ENCODE assay signal across 8 mouse cellular contexts in genomic region chr12:103643336-103643735, GRCm38 (mm10). TPM values are rescaled to one million over a fixed set of nuclear protein-coding genes. Genes with fewer than 3 reads are reported as not detected.
A peak's percentile ranks its signal among the peaks of the same experiment; 100 is the strongest.
DNase-seq lines count a peak whose midpoint lies in the region; ATAC-seq and TF ChIP-seq lines count a peak whose summit lies in the region.

No protein-coding gene starts in this region.

- 0% methylated on average over 2 of the region's 2 CpGs for WGBS in heart, postnatal 0 days
- 0% methylated on average over 2 of the region's 2 CpGs for WGBS in heart, embryonic 11.5 days (ENCODE audit: insufficient replicate concordance)
- WGBS in liver, embryonic 16.5 days (ENCODE audit: insufficient replicate concordance): 0% methylated on average over 2 of the region's 2 CpGs

- intact Hi-C loops in gastrocnemius, adult 2 months (cut with DNase I): loop anchor here (10.0 kb wide), 2 partner anchors 99 to 209 kb away; partner anchors contain the start of gene Ifi27

- H3K4me1 ChIP-seq in heart, postnatal 0 days (ENCODE audit: control insufficient read depth, insufficient read depth): no peaks in the 10 kb centered on the region
- no peaks in the 10 kb centered on the region for H3K4me1 ChIP-seq in heart, embryonic 11.5 days (ENCODE audit: control insufficient read depth, insufficient read depth, low read length)
- no peaks in the 10 kb centered on the region for H3K4me1 ChIP-seq in liver, embryonic 16.5 days (ENCODE audit: control insufficient read depth, low read depth, low read length)

- no peaks in the 10 kb centered on the region for H3K9me3 ChIP-seq in heart, postnatal 0 days (replicated peaks; ENCODE audit: control insufficient read depth, low read length)
- H3K9me3 ChIP-seq in heart, embryonic 11.5 days (replicated peaks; ENCODE audit: control insufficient read depth, low read length): no peaks in the 10 kb centered on the region
- H3K9me3 ChIP-seq in liver, embryonic 16.5 days (replicated peaks; ENCODE audit: control insufficient read depth, low read length): no peaks in the 10 kb centered on the region

- TF ChIP-seq CTCF in heart, postnatal 0 days (IDR thresholded peaks at IDR 0.05; ENCODE audit: low read depth): peak; percentile 89
- peak; percentile 92 for TF ChIP-seq CTCF in gastrocnemius, adult 2 months (IDR thresholded peaks at IDR 0.05)

- no peaks in the 10 kb centered on the region for H3K36me3 ChIP-seq in heart, postnatal 0 days (replicated peaks; ENCODE audit: control insufficient read depth, insufficient read depth, low read length)
- no peaks in the 10 kb centered on the region for H3K36me3 ChIP-seq in heart, embryonic 11.5 days (ENCODE audit: control insufficient read depth, insufficient read depth, low read length)
- no peaks in the 10 kb centered on the region for H3K36me3 ChIP-seq in liver, embryonic 16.5 days (ENCODE audit: control insufficient read depth, insufficient read depth)

- no peak for TF ChIP-seq EP300 in heart, postnatal 0 days (IDR thresholded peaks at IDR 0.05; ENCODE audit: low read depth)

- H3K27ac ChIP-seq in heart, postnatal 0 days (ENCODE audit: low read depth): no peak overlapping the region
- no peak overlapping the region for H3K27ac ChIP-seq in heart, embryonic 11.5 days (ENCODE audit: low read depth, low read length)
- H3K27ac ChIP-seq in gastrocnemius, adult 2 months: no peak overlapping the region
- H3K27ac ChIP-seq in liver, embryonic 16.5 days (ENCODE audit: low read length): no peak overlapping the region

- ATAC-seq in heart, postnatal 0 days (ENCODE audit: insufficient read depth, low read depth): no peak
- no peak for ATAC-seq in heart, embryonic 11.5 days (replicated peaks; ENCODE audit: insufficient number of reproducible peaks, low FRiP score, low TSS enrichment)
- ATAC-seq in liver, embryonic 16.5 days (ENCODE audit: low read depth): peak; percentile 35; the same call in 1 of the 2 replicates

- H3K4me2 ChIP-seq in heart, postnatal 0 days (ENCODE audit: low read depth, low read length): no peak overlapping the region
- H3K4me2 ChIP-seq in heart, embryonic 11.5 days: no peak overlapping the region
- no peak overlapping the region for H3K4me2 ChIP-seq in liver, embryonic 16.5 days (ENCODE audit: low read depth, low read length)

- peak; percentile 19 for DNase-seq in heart, postnatal 0 days (ENCODE audit: low spot score)
- DNase-seq in cerebellum, postnatal 10 days: peak; percentile 94 to 97
- peak; percentile 81 for DNase-seq in gastrocnemius, adult 2 months
- peak; percentile 80 for DNase-seq in kidney, postnatal 14 days
- DNase-seq in ovary, adult 18-20 months (ENCODE audit: low spot score): peak; percentile 30
- peak; percentile 22 to 64 for DNase-seq in thymus, postnatal 10 days (ENCODE audit: low spot score in 2 of 2)

- H3K9ac ChIP-seq in heart, postnatal 0 days (replicated peaks; ENCODE audit: low read depth, low read length): no peak overlapping the region
- no peak overlapping the region for H3K9ac ChIP-seq in heart, embryonic 11.5 days (ENCODE audit: low read depth, low read length)
- no peak overlapping the region for H3K9ac ChIP-seq in liver, embryonic 16.5 days (ENCODE audit: low read depth, low read length)

- H3K27me3 ChIP-seq in heart, postnatal 0 days (ENCODE audit: control insufficient read depth, insufficient read depth, low read length): no peaks in the 10 kb centered on the region
- no peaks in the 10 kb centered on the region for H3K27me3 ChIP-seq in heart, embryonic 11.5 days (ENCODE audit: control insufficient read depth, insufficient read depth, low read length)
- H3K27me3 ChIP-seq in liver, embryonic 16.5 days (ENCODE audit: control insufficient read depth, insufficient read depth, low read depth, low read length): no peaks in the 10 kb centered on the region

- H3K4me3 ChIP-seq in heart, postnatal 0 days (ENCODE audit: low read depth, low read length): no peak overlapping the region
- no peak overlapping the region for H3K4me3 ChIP-seq in heart, embryonic 11.5 days (ENCODE audit: low read depth, low read length)
- no peak overlapping the region for H3K4me3 ChIP-seq in gastrocnemius, adult 2 months
- no peak overlapping the region for H3K4me3 ChIP-seq in liver, embryonic 16.5 days (ENCODE audit: low read depth, low read length)

RNA-seq across cellular contexts. Expression of gene Serpina10, which starts 12.1 kb away (rescaled TPM):
- not detected in 2 replicates for total RNA-seq in heart, postnatal 0 days (2014; rRNA removed; ENCODE audit: low replicate concordance)
- not detected in 2 replicates for polyA plus RNA-seq in heart, postnatal 0 days (2015; fragmentation: Nextera tagmentation; extraction: Ambion mirVana)
- 0.21 TPM in 1 of 2 replicates, not detected in the other for polyA plus RNA-seq in heart, embryonic 11.5 days (2014; fragmentation: Nextera tagmentation; extraction: Ambion mirVana)
- total RNA-seq in gastrocnemius, adult 2 months (2021): not detected
- polyA plus RNA-seq in liver, embryonic 16.5 days (2015; fragmentation: Nextera tagmentation; extraction: Ambion mirVana): 47.0 and 51.0 TPM in 2 replicates

RNA-seq across cellular contexts. Expression of gene Serpina6, which starts 13.7 kb away (rescaled TPM):
- total RNA-seq in heart, postnatal 0 days (2014; rRNA removed; ENCODE audit: low replicate concordance): not detected in 2 replicates
- polyA plus RNA-seq in heart, postnatal 0 days (2015; fragmentation: Nextera tagmentation; extraction: Ambion mirVana): not detected in 2 replicates
- polyA plus RNA-seq in heart, embryonic 11.5 days (2014; fragmentation: Nextera tagmentation; extraction: Ambion mirVana): 3.3 and 18.3 TPM in 2 replicates
- total RNA-seq in gastrocnemius, adult 2 months (2021): not detected
- 1,299 and 1,398 TPM in 2 replicates for polyA plus RNA-seq in liver, embryonic 16.5 days (2015; fragmentation: Nextera tagmentation; extraction: Ambion mirVana)

RNA-seq across cellular contexts. Expression of gene Serpina16, which starts 32.6 kb away (rescaled TPM):
- total RNA-seq in heart, postnatal 0 days (2014; rRNA removed; ENCODE audit: low replicate concordance): not detected in 2 replicates
- not detected in 2 replicates for polyA plus RNA-seq in heart, postnatal 0 days (2015; fragmentation: Nextera tagmentation; extraction: Ambion mirVana)
- not detected in 2 replicates for polyA plus RNA-seq in heart, embryonic 11.5 days (2014; fragmentation: Nextera tagmentation; extraction: Ambion mirVana)
- total RNA-seq in gastrocnemius, adult 2 months (2021): not detected
- polyA plus RNA-seq in liver, embryonic 16.5 days (2015; fragmentation: Nextera tagmentation; extraction: Ambion mirVana): 0.07 and 0.12 TPM in 2 replicates

RNA-seq across cellular contexts. Expression of gene Serpina1f, which starts 52.0 kb away (rescaled TPM):
- not detected in 2 replicates for total RNA-seq in heart, postnatal 0 days (2014; rRNA removed; ENCODE audit: low replicate concordance)
- polyA plus RNA-seq in heart, postnatal 0 days (2015; fragmentation: Nextera tagmentation; extraction: Ambion mirVana): not detected in 2 replicates
- polyA plus RNA-seq in heart, embryonic 11.5 days (2014; fragmentation: Nextera tagmentation; extraction: Ambion mirVana): not detected in 2 replicates
- not detected for total RNA-seq in gastrocnemius, adult 2 months (2021)
- 0.06 TPM in 2 replicates for polyA plus RNA-seq in liver, embryonic 16.5 days (2015; fragmentation: Nextera tagmentation; extraction: Ambion mirVana)

Comparison
In these comparisons a context has a peak if more than half of its experiments do, and no peak if none do; other contexts are left out.
1. DNase-seq: peak in every context shown above with its lines; median percentile 96 in cerebellum, postnatal 10 days; 81 in gastrocnemius, adult 2 months; 80 in kidney, postnatal 14 days; 43 in thymus, postnatal 10 days; 30 in ovary, adult 18-20 months; 19 in heart, postnatal 0 days.
2. RNA of gene Serpina10, which starts 12.1 kb away (polyA plus RNA-seq): 47.0 to 51.0 TPM in liver, embryonic 16.5 days; 0.21 TPM in heart, embryonic 11.5 days and not detected in heart, postnatal 0 days; every median in the first group is over 10 times any median in the second.
3. RNA of gene Serpina6, which starts 13.7 kb away (polyA plus RNA-seq): 1,299 to 1,398 TPM in liver, embryonic 16.5 days; 3.3 to 18.3 TPM in heart, embryonic 11.5 days and not detected in heart, postnatal 0 days; every median in the first group is over 10 times any median in the second.